Mouse (Mus musculus): Measurements from ENCODE around the gene Sh2b2. TPM values are rescaled to one million over a fixed set of nuclear protein-coding genes. Genes with fewer than 3 reads are reported as not detected.

The Sh2b2 gene
- 10.2 and 12.0 TPM in 2 replicates for polyA plus RNA-seq (2014; fragmentation: Nextera tagmentation; extraction: Ambion mirVana)

- no peaks in the 10 kb centered on the region for H3K27me3 ChIP-seq (ENCODE audit: control insufficient read depth, insufficient read depth, low read length)
- H3K4me1 ChIP-seq (ENCODE audit: control insufficient read depth, insufficient read depth, low read length), result peaks cover 14% of the 10 kb centered on the region
- H3K9me3 ChIP-seq (ENCODE audit: control insufficient read depth, low read length), result no peaks in the 10 kb centered on the region
- no peaks in the 10 kb centered on the region for H3K36me3 ChIP-seq (ENCODE audit: control insufficient read depth, insufficient read depth, low read length)
- 87% methylated on average over 2 of the region's 2 CpGs for WGBS
- H3K9ac ChIP-seq (ENCODE audit: low read length), result peak within 1 kb of the TSS; percentile 62
- H3K4me2 ChIP-seq (ENCODE audit: low read depth, severe bottlenecking), result peak within 1 kb of the TSS; percentile 95
- no peak within 1 kb of the TSS for H3K27ac ChIP-seq (replicated peaks; ENCODE audit: low read depth, low read length)
- H3K4me3 ChIP-seq (ENCODE audit: low read depth, low read length), result peak within 1 kb of the TSS; percentile 75; the same call in 1 of the 2 replicates
- DNase-seq (ENCODE audit: low spot score) (no peak), ATAC-seq (ENCODE audit: insufficient number of reproducible peaks, low FRiP score, low TSS enrichment, low read depth) (no peak)
Measured at GRCm38 (mm10) chr5:136246452-136246838, at the start of gene Sh2b2. Gene Sh2b2, minus strand, starts transcription at chr5:136246556.

GRCm38 (mm10) chr5:136292971-136293418, 46.6 kb upstream of the Sh2b2 start:
- Histone ChIP-seq H3K36me3 (ENCODE audit: control insufficient read depth, insufficient read depth, low read length) (no peaks in the 10 kb centered on the region), H3K9ac (ENCODE audit: low read length) (no peak overlapping the region), H3K4me2 (ENCODE audit: low read depth, severe bottlenecking) (no peak overlapping the region), H3K4me3 (ENCODE audit: low read depth, low read length) (no peak overlapping the region), H3K9me3 (ENCODE audit: control insufficient read depth, low read length) (no peaks in the 10 kb centered on the region), H3K27ac (replicated peaks; ENCODE audit: low read depth, low read length) (no peak overlapping the region), H3K4me1 (ENCODE audit: control insufficient read depth, insufficient read depth, low read length) (no peaks in the 10 kb centered on the region), H3K27me3 (ENCODE audit: control insufficient read depth, insufficient read depth, low read length) (no peaks in the 10 kb centered on the region)
- WGBS, result 81% methylated on average over 4 of the region's 4 CpGs
- ATAC-seq (ENCODE audit: insufficient number of reproducible peaks, low FRiP score, low TSS enrichment, low read depth), result no peak
- no peak for DNase-seq (ENCODE audit: low spot score)

- WGBS, result 85% methylated on average over 2 of the region's 2 CpGs
- H3K4me2 ChIP-seq (ENCODE audit: low read depth, severe bottlenecking), result no peak overlapping the region
- no peak overlapping the region for H3K9ac ChIP-seq (ENCODE audit: low read length)
- H3K9me3 ChIP-seq (ENCODE audit: control insufficient read depth, low read length), result no peaks in the 10 kb centered on the region
- H3K27me3 ChIP-seq (ENCODE audit: control insufficient read depth, insufficient read depth, low read length), result no peaks in the 10 kb centered on the region
- DNase-seq (ENCODE audit: low spot score) (no peak), ATAC-seq (ENCODE audit: insufficient number of reproducible peaks, low FRiP score, low TSS enrichment, low read depth) (no peak)
- no peaks in the 10 kb centered on the region for H3K36me3 ChIP-seq (ENCODE audit: control insufficient read depth, insufficient read depth, low read length)
- no peak overlapping the region for H3K27ac ChIP-seq (replicated peaks; ENCODE audit: low read depth, low read length)
- H3K4me1 ChIP-seq (ENCODE audit: control insufficient read depth, insufficient read depth, low read length), result no peaks in the 10 kb centered on the region
- H3K4me3 ChIP-seq (ENCODE audit: low read depth, low read length), result no peak overlapping the region
Measured at GRCm38 (mm10) chr5:136292361-136292760, 46.0 kb upstream of the Sh2b2 start.

GRCm38 (mm10) chr5:136291562-136291961, 45.2 kb upstream of the Sh2b2 start:
- Histone ChIP-seq H3K4me3 (ENCODE audit: low read depth, low read length) (no peak overlapping the region), H3K9me3 (ENCODE audit: control insufficient read depth, low read length) (no peaks in the 10 kb centered on the region), H3K27me3 (ENCODE audit: control insufficient read depth, insufficient read depth, low read length) (no peaks in the 10 kb centered on the region), H3K4me2 (ENCODE audit: low read depth, severe bottlenecking) (no peak overlapping the region), H3K4me1 (ENCODE audit: control insufficient read depth, insufficient read depth, low read length) (no peaks in the 10 kb centered on the region), H3K27ac (replicated peaks; ENCODE audit: low read depth, low read length) (no peak overlapping the region), H3K36me3 (ENCODE audit: control insufficient read depth, insufficient read depth, low read length) (no peaks in the 10 kb centered on the region), H3K9ac (ENCODE audit: low read length) (no peak overlapping the region)
- 97% methylated on average over 2 of the region's 2 CpGs for WGBS
- ATAC-seq (ENCODE audit: insufficient number of reproducible peaks, low FRiP score, low TSS enrichment, low read depth) (no peak), DNase-seq (ENCODE audit: low spot score) (no peak)

GRCm38 (mm10) chr5:136289776-136290175, 43.4 kb upstream of the Sh2b2 start:
- ATAC-seq (ENCODE audit: insufficient number of reproducible peaks, low FRiP score, low TSS enrichment, low read depth) (no peak), DNase-seq (ENCODE audit: low spot score) (no peak)
- Histone ChIP-seq H3K4me1 (ENCODE audit: control insufficient read depth, insufficient read depth, low read length) (no peaks in the 10 kb centered on the region), H3K36me3 (ENCODE audit: control insufficient read depth, insufficient read depth, low read length) (no peaks in the 10 kb centered on the region), H3K9me3 (ENCODE audit: control insufficient read depth, low read length) (no peaks in the 10 kb centered on the region), H3K4me2 (ENCODE audit: low read depth, severe bottlenecking) (no peak overlapping the region), H3K9ac (ENCODE audit: low read length) (no peak overlapping the region), H3K27me3 (ENCODE audit: control insufficient read depth, insufficient read depth, low read length) (no peaks in the 10 kb centered on the region), H3K27ac (replicated peaks; ENCODE audit: low read depth, low read length) (no peak overlapping the region), H3K4me3 (ENCODE audit: low read depth, low read length) (no peak overlapping the region)
- WGBS, result 70% methylated on average over 3 of the region's 3 CpGs

- no peak overlapping the region for H3K9ac ChIP-seq (ENCODE audit: low read length)
- 89% methylated on average over 6 of the region's 6 CpGs for WGBS
- H3K27ac ChIP-seq (replicated peaks; ENCODE audit: low read depth, low read length), result no peak overlapping the region
- no peaks in the 10 kb centered on the region for H3K27me3 ChIP-seq (ENCODE audit: control insufficient read depth, insufficient read depth, low read length)
- ATAC-seq (ENCODE audit: insufficient number of reproducible peaks, low FRiP score, low TSS enrichment, low read depth), result no peak
- no peak overlapping the region for H3K4me2 ChIP-seq (ENCODE audit: low read depth, severe bottlenecking)
- no peaks in the 10 kb centered on the region for H3K4me1 ChIP-seq (ENCODE audit: control insufficient read depth, insufficient read depth, low read length)
- no peaks in the 10 kb centered on the region for H3K36me3 ChIP-seq (ENCODE audit: control insufficient read depth, insufficient read depth, low read length)
- no peaks in the 10 kb centered on the region for H3K9me3 ChIP-seq (ENCODE audit: control insufficient read depth, low read length)
- no peak for DNase-seq (ENCODE audit: low spot score)
- H3K4me3 ChIP-seq (ENCODE audit: low read depth, low read length), result no peak overlapping the region
Measured at GRCm38 (mm10) chr5:136288351-136289081, 42.2 kb upstream of the Sh2b2 start.

GRCm38 (mm10) chr5:136286566-136286965, 40.2 kb upstream of the Sh2b2 start:
- Histone ChIP-seq H3K9ac (ENCODE audit: low read length) (no peak overlapping the region), H3K9me3 (ENCODE audit: control insufficient read depth, low read length) (no peaks in the 10 kb centered on the region), H3K36me3 (ENCODE audit: control insufficient read depth, insufficient read depth, low read length) (no peaks in the 10 kb centered on the region; the same call in 1 of the 2 replicates), H3K4me3 (ENCODE audit: low read depth, low read length) (no peak overlapping the region), H3K4me1 (ENCODE audit: control insufficient read depth, insufficient read depth, low read length) (no peaks in the 10 kb centered on the region), H3K27me3 (ENCODE audit: control insufficient read depth, insufficient read depth, low read length) (no peaks in the 10 kb centered on the region), H3K4me2 (ENCODE audit: low read depth, severe bottlenecking) (no peak overlapping the region), H3K27ac (replicated peaks; ENCODE audit: low read depth, low read length) (no peak overlapping the region)
- DNase-seq (ENCODE audit: low spot score), result no peak
- no peak for ATAC-seq (ENCODE audit: insufficient number of reproducible peaks, low FRiP score, low TSS enrichment, low read depth)
- WGBS, result 80% methylated on average over 6 of the region's 6 CpGs

GRCm38 (mm10) chr5:136285106-136285505, 38.8 kb upstream of the Sh2b2 start:
- DNase-seq (ENCODE audit: low spot score) (no peak), ATAC-seq (ENCODE audit: insufficient number of reproducible peaks, low FRiP score, low TSS enrichment, low read depth) (no peak)
- H3K4me3 ChIP-seq (ENCODE audit: low read depth, low read length), result no peak overlapping the region
- no peaks in the 10 kb centered on the region for H3K4me1 ChIP-seq (ENCODE audit: control insufficient read depth, insufficient read depth, low read length)
- H3K27ac ChIP-seq (replicated peaks; ENCODE audit: low read depth, low read length), result no peak overlapping the region
- H3K9ac ChIP-seq (ENCODE audit: low read length), result no peak overlapping the region
- no peak overlapping the region for H3K4me2 ChIP-seq (ENCODE audit: low read depth, severe bottlenecking)
- WGBS, result 91% methylated on average over 7 of the region's 7 CpGs
- H3K27me3 ChIP-seq (ENCODE audit: control insufficient read depth, insufficient read depth, low read length), result no peaks in the 10 kb centered on the region
- no peaks in the 10 kb centered on the region; the same call in 1 of the 2 replicates for H3K36me3 ChIP-seq (ENCODE audit: control insufficient read depth, insufficient read depth, low read length)
- H3K9me3 ChIP-seq (ENCODE audit: control insufficient read depth, low read length), result no peaks in the 10 kb centered on the region
